Mouse (Mus musculus): ENCODE data around the gene Psmg3. TPM values are rescaled to one million over a fixed set of nuclear protein-coding genes. Genes with fewer than 3 reads are reported as not detected.

Psmg3 gene
- polyA plus RNA-seq (2015; fragmentation: Nextera tagmentation; extraction: Ambion mirVana): 85.5 and 88.5 TPM in 2 replicates

- ATAC-seq: peak; percentile 84
- H3K4me2 ChIP-seq: peak within 1 kb of the TSS; percentile 95
- H3K9me3 ChIP-seq (replicated peaks): no peaks in the 10 kb centered on the region
- H3K9ac ChIP-seq: peak within 1 kb of the TSS; percentile 84
- peak within 1 kb of the TSS; percentile 88 for H3K4me3 ChIP-seq
- under 1% methylated on average over 43 of the region's 43 CpGs for WGBS
- H3K27ac ChIP-seq: peak within 1 kb of the TSS; percentile 76
- peaks cover 24% of the 10 kb centered on the region for H3K36me3 ChIP-seq (ENCODE audit: poor library complexity, severe bottlenecking)
- H3K4me1 ChIP-seq: peaks cover 12% of the 10 kb centered on the region
- no peaks in the 10 kb centered on the region for H3K27me3 ChIP-seq
These were observed at the start of gene Psmg3, which contains the start of gene Gm26938 for GRCm38 (mm10) chr5:139826357-139827055. TSS of gene Psmg3 (minus strand) at chr5:139826885. TSS of gene Gm26938 (minus strand) at chr5:139826407.

GRCm38 (mm10) chr5:139871526-139871925 is 44.8 kb upstream of the Psmg3 start:
- Histone ChIP-seq H3K4me1 (no peaks in the 10 kb centered on the region), H3K4me3 (no peak overlapping the region), H3K36me3 (ENCODE audit: poor library complexity, severe bottlenecking) (no peaks in the 10 kb centered on the region), H3K4me2 (no peak overlapping the region), H3K27ac (no peak overlapping the region), H3K9ac (no peak overlapping the region), H3K27me3 (no peaks in the 10 kb centered on the region), H3K9me3 (replicated peaks) (no peaks in the 10 kb centered on the region)
- no peak for ATAC-seq
- 69% methylated on average over 1 of the region's 1 CpGs for WGBS

GRCm38 (mm10) chr5:139870886-139871285 is 44.2 kb upstream of the Psmg3 start:
- Histone ChIP-seq H3K4me1 (no peaks in the 10 kb centered on the region), H3K36me3 (ENCODE audit: poor library complexity, severe bottlenecking) (no peaks in the 10 kb centered on the region), H3K4me2 (no peak overlapping the region), H3K9me3 (replicated peaks) (no peaks in the 10 kb centered on the region), H3K4me3 (no peak overlapping the region), H3K9ac (no peak overlapping the region), H3K27ac (no peak overlapping the region), H3K27me3 (no peaks in the 10 kb centered on the region)
- 14% methylated on average over 4 of the region's 4 CpGs for WGBS
- ATAC-seq: no peak

GRCm38 (mm10) chr5:139862759-139863158 is 36.1 kb upstream of the Psmg3 start:
- Histone ChIP-seq H3K27me3 (no peaks in the 10 kb centered on the region), H3K4me1 (peaks cover 23% of the 10 kb centered on the region), H3K4me3 (no peak overlapping the region), H3K4me2 (no peak overlapping the region), H3K36me3 (ENCODE audit: poor library complexity, severe bottlenecking) (no peaks in the 10 kb centered on the region), H3K9me3 (replicated peaks) (no peaks in the 10 kb centered on the region), H3K27ac (peak overlapping the region; percentile 6; the same call in 1 of the 2 replicates), H3K9ac (no peak overlapping the region)
- WGBS: 29% methylated on average over 4 of the region's 4 CpGs
- 0 out of 2 replicates have a peak, but pooled peaks have one; percentile 63 for ATAC-seq

GRCm38 (mm10) chr5:139860328-139861104 is 33.8 kb upstream of the Psmg3 start:
- peak; percentile 75; the same call in 1 of the 2 replicates for ATAC-seq
- Histone ChIP-seq H3K9me3 (replicated peaks) (no peaks in the 10 kb centered on the region), H3K4me2 (peak overlapping the region; percentile 41), H3K27me3 (no peaks in the 10 kb centered on the region), H3K9ac (peak overlapping the region; percentile 40; the same call in 1 of the 2 replicates), H3K4me3 (0 out of 2 replicates have a peak overlapping the region, but pooled peaks have one; percentile 4), H3K4me1 (peaks cover 23% of the 10 kb centered on the region), H3K27ac (peak overlapping the region; percentile 65), H3K36me3 (ENCODE audit: poor library complexity, severe bottlenecking) (no peaks in the 10 kb centered on the region)
- WGBS: 10% methylated on average over 15 of the region's 15 CpGs

GRCm38 (mm10) chr5:139849626-139850320 is 23.1 kb upstream of the Psmg3 start:
- no peak for ATAC-seq
- H3K27ac ChIP-seq: no peak overlapping the region
- no peak overlapping the region for H3K9ac ChIP-seq
- H3K9me3 ChIP-seq (replicated peaks): peaks cover 6% of the 10 kb centered on the region
- H3K4me1 ChIP-seq: peaks cover 12% of the 10 kb centered on the region
- 78% methylated on average over 12 of the region's 12 CpGs for WGBS
- H3K27me3 ChIP-seq: no peaks in the 10 kb centered on the region
- H3K4me2 ChIP-seq: no peak overlapping the region
- H3K36me3 ChIP-seq (ENCODE audit: poor library complexity, severe bottlenecking): no peaks in the 10 kb centered on the region
- H3K4me3 ChIP-seq: no peak overlapping the region

- 21% methylated on average over 3 of the region's 3 CpGs for WGBS
- no peak overlapping the region for H3K27ac ChIP-seq
- no peaks in the 10 kb centered on the region for H3K9me3 ChIP-seq (replicated peaks)
- H3K4me1 ChIP-seq: 0 out of 2 replicates have a peak, but pooled peaks cover 5% of the 10 kb centered on the region
- H3K4me2 ChIP-seq: no peak overlapping the region
- H3K9ac ChIP-seq: no peak overlapping the region
- ATAC-seq: no peak; the same call in 1 of the 2 replicates
- H3K36me3 ChIP-seq (ENCODE audit: poor library complexity, severe bottlenecking): no peaks in the 10 kb centered on the region
- H3K27me3 ChIP-seq: no peaks in the 10 kb centered on the region
- no peak overlapping the region for H3K4me3 ChIP-seq
These were observed 12.5 kb upstream of the Psmg3 start for GRCm38 (mm10) chr5:139839142-139839541.

GRCm38 (mm10) chr5:139838476-139838892 is 11.8 kb upstream of the Psmg3 start:
- WGBS: 8% methylated on average over 2 of the region's 2 CpGs
- no peaks in the 10 kb centered on the region for H3K9me3 ChIP-seq (replicated peaks)
- 0 out of 2 replicates have a peak, but pooled peaks cover 5% of the 10 kb centered on the region for H3K4me1 ChIP-seq
- no peaks in the 10 kb centered on the region for H3K36me3 ChIP-seq (ENCODE audit: poor library complexity, severe bottlenecking)
- no peak overlapping the region for H3K4me2 ChIP-seq
- ATAC-seq: peak; percentile 63; the same call in 1 of the 2 replicates
- no peak overlapping the region for H3K27ac ChIP-seq
- no peak overlapping the region for H3K9ac ChIP-seq
- no peaks in the 10 kb centered on the region for H3K27me3 ChIP-seq
- no peak overlapping the region for H3K4me3 ChIP-seq

- no peaks in the 10 kb centered on the region for H3K36me3 ChIP-seq (ENCODE audit: poor library complexity, severe bottlenecking)
- 82% methylated on average over 7 of the region's 7 CpGs for WGBS
- 0 out of 2 replicates have a peak, but pooled peaks cover 5% of the 10 kb centered on the region for H3K4me1 ChIP-seq
- H3K4me2 ChIP-seq: no peak overlapping the region
- H3K9me3 ChIP-seq (replicated peaks): no peaks in the 10 kb centered on the region
- no peak overlapping the region for H3K9ac ChIP-seq
- no peak overlapping the region for H3K27ac ChIP-seq
- no peaks in the 10 kb centered on the region for H3K27me3 ChIP-seq
- ATAC-seq: no peak
- no peak overlapping the region for H3K4me3 ChIP-seq
These were observed 9.0 kb upstream of the Psmg3 start for GRCm38 (mm10) chr5:139835706-139836105.

- Histone ChIP-seq H3K36me3 (ENCODE audit: poor library complexity, severe bottlenecking) (no peaks in the 10 kb centered on the region), H3K9ac (no peak overlapping the region), H3K4me2 (no peak overlapping the region), H3K9me3 (replicated peaks) (no peaks in the 10 kb centered on the region), H3K27ac (no peak overlapping the region), H3K27me3 (no peaks in the 10 kb centered on the region), H3K4me1 (no peaks in the 10 kb centered on the region), H3K4me3 (no peak overlapping the region)
- no peak for ATAC-seq
- WGBS: 86% methylated on average over 7 of the region's 7 CpGs
These were observed 5.4 kb upstream of the Psmg3 start for GRCm38 (mm10) chr5:139832125-139832524.

GRCm38 (mm10) chr5:139830734-139831133 is 4.0 kb upstream of the Psmg3 start:
- Histone ChIP-seq H3K4me3 (no peak overlapping the region), H3K27ac (no peak overlapping the region), H3K9ac (no peak overlapping the region), H3K4me2 (no peak overlapping the region), H3K27me3 (no peaks in the 10 kb centered on the region), H3K36me3 (ENCODE audit: poor library complexity, severe bottlenecking) (no peaks in the 10 kb centered on the region), H3K4me1 (peaks cover 5% of the 10 kb centered on the region), H3K9me3 (replicated peaks) (no peaks in the 10 kb centered on the region)
- 89% methylated on average over 3 of the region's 3 CpGs for WGBS
- ATAC-seq: no peak
